Mouse (Mus musculus): ENCODE results near the gene Vmn1r100.
"Not testable (repeated sequence)": the region's sequence is repeated elsewhere in the genome, so short reads cannot be mapped to it uniquely, and the experiment has no call there.

Vmn1r100 gene

GRCm38 (mm10) chr7:20417642-20418041 is at the start of gene Vmn1r100:
Vmn1r100 (plus strand) TSS chr7:20417942.
- not testable (repeated sequence) for DNase-seq (ENCODE audit: low read depth, low spot score)

- DNase-seq (ENCODE audit: low read depth, low spot score) = not testable (repeated sequence)
These were observed 42.4 kb upstream of the Vmn1r100 start, which contains the start of gene Gm5728 for GRCm38 (mm10) chr7:20375310-20375709. Gm5728 (minus strand) TSS chr7:20375410.

GRCm38 (mm10) chr7:20442493-20442892 is 24.8 kb downstream of the Vmn1r100 start, which contains the start of gene Vmn1r101:
Vmn1r101 (minus strand) TSS chr7:20442593.
- not testable (repeated sequence) for DNase-seq (ENCODE audit: low read depth, low spot score)

Measured in embryo, embryonic 11.5 days (tissue).